Mouse (Mus musculus) cerebellum, adult (tissue): ENCODE measurements around the gene Aym1.

Experiments
- ATAC-seq: cut with Nextera tagmentation; 2 replicates; pipeline ENCODE4 v1.9.2; 2017; ENCODE audit warnings: mild to moderate bottlenecking, moderate library complexity, mixed read lengths; ENCODE audit not compliant: insufficient number of reproducible peaks, low FRiP score, low TSS enrichment

The Aym1 gene

DNA sequence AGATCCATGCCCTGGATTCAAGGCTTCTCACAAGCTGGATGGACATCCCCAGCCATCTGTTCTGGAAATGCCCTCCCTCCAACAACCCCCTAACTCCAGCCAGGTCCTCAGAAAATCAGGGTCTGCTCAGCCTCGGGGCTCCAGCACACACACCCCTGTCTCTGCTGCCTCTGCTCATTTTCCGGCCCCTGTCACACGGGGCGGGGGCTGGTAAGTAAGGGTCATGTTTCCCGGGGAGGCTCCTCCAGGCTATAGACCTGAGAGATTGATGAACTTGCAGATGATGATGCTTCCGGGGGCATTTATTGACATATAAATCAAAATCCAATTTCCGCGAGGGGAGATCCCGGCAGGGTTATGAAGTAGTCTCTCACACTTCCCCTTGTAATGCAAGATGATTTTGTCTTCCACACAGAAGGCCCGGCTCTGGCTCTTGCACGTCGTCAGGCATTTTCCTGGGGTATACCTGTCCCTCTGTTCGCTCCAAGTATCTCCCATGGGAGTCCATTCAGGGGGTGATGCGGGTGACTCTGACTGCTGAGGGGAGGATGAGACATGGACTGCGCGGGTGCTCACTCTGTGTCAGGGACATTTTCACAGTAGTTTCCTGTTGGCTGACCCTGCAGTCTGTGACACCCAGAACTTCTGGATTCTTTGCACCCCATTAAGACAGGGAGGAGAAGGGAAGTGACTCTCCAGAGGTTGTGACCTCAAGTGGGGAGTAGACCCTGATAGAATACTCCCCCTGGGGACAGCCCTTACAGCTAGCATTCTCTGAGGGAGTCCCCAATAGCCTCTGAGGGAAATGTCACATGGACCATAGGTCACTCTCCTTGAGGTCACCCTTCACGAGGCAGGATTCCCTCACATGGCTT is 40.6 kb downstream of the Aym1 start:
- ATAC-seq, result no peak

DNA sequence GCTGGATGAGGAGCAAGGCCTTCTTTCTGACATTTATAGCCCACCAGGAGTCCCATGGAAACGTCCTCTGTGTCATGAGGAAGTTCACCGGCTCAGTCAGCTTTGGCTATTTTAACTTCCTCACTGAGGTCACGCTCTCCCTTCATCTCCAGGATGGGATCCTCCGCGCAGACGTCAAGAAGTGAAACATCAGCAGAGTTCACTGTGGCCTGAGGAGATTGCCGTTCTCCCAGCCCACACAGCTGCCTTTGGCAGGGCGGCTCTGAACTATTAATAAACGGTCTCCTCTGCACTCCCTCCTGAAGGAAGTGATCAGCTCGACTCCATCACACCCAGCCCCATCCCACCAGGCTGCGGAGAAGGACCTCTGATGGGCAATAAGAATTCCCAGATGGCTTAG is 45.6 kb downstream of the Aym1 start:
- ATAC-seq, result no peak

DNA sequence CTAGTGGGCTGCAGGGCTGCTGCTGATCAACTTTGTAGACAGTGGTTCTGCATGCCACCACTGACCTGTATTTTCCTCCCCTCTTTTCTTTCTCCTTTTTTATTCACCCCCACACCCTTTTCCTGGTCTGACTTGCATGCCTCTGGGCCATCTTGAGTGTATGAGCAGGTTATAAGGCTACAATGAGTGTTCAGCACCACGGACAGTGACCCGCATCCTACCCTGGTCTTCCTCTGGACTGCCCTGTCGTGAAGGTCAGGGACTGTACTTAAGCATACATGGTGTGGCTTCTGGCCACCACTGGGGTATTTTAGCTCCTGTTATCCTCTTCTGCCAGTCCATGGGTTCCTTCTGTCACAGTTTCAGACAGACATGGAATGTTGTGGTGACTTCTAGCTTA is 50.3 kb downstream of the Aym1 start:
- no peak for ATAC-seq
